Mouse (Mus musculus): ENCODE measurements around the gene Coq4.

The Coq4 gene

GRCm38 (mm10) chr2:29845636-29846035, 58.3 kb downstream of the Coq4 start:
- DNase-seq (ENCODE audit: low spot score in 2 of 2) = no peak

GRCm38 (mm10) chr2:29846061-29846853, 59.0 kb downstream of the Coq4 start:
- no peak for DNase-seq (ENCODE audit: low spot score in 2 of 2)

- no peak for DNase-seq (ENCODE audit: low spot score in 2 of 2)
Measured at GRCm38 (mm10) chr2:29846911-29847310, 59.6 kb downstream of the Coq4 start.
